Mouse (Mus musculus): ENCODE data around the gene Gdf3. TPM values are rescaled to one million over a fixed set of nuclear protein-coding genes. Genes with fewer than 3 reads are reported as not detected.

Gdf3 gene
- polyA plus RNA-seq, 1 experiment from 2014 or later, result 23.1 TPM

DNA sequence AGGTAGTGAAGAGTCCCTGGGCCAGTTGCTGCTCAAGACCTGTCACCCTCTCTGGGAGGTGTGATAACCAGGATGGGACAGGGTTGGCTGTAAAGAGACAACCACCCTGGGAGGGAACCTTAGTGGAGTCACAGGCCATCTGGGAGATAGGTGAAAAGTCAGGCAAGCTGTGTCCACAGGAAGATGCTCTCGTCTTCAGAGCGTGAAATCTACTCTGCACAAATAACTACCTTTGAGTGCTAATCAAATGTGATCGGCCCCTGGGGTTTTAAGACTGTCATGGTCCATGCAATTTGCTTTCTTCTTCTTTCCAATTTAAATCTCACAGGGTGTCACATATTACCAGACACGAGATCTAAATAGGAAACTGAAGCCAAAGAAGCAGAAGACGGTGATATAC lies 40.8 kb downstream of the Gdf3 start:
- Histone ChIP-seq H3K4me3 (ENCODE audit: inconsistent target) (no peak overlapping the region), H3K27ac (peak overlapping the region; percentile 95), H3K79me2 (ENCODE audit: inconsistent target) (no peaks in the 10 kb centered on the region), H3K36me3 (ENCODE audit: inconsistent target) (no peaks in the 10 kb centered on the region)
- 92% methylated on average over 5 of the region's 5 CpGs for WGBS (ENCODE audit: missing documents)

DNA sequence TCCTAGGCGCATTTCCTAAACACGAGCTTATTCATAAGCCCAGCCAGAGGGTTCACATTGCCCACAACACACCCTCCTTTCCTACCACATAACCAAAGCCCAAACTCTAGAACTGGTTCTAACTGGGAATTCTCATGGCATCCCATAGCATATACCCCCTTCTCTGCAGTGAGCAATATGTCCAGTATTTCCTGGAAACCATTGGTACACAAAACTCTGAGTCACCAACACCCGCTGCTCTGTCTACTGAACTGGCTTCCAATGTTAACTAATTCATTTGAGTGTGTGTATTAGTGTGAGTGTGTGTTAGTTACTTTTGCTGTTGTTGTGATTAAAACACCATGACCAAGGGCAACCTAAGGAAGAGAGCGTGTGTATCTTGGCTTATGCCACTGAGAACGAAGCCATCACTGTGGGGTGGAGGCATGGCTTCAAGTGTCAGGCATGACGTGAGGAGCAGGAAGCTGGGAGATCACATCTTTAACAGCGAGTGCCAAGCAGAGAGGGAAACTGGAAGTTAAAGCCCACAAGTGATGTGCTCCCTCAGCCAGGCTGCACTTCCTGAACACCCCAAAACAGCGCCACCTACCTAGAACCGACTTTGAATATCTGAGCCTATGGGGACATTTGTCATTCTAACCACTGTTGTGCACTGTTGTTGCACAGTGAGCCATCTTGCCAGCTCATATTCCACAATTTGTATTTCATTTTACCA lies 44.7 kb downstream of the Gdf3 start:
- Histone ChIP-seq H3K27ac (no peak overlapping the region), H3K4me3 (ENCODE audit: inconsistent target) (no peak overlapping the region), H3K79me2 (ENCODE audit: inconsistent target) (no peaks in the 10 kb centered on the region), H3K36me3 (ENCODE audit: inconsistent target) (no peaks in the 10 kb centered on the region)
- 86% methylated on average over 9 of the region's 9 CpGs for WGBS (ENCODE audit: missing documents)

DNA sequence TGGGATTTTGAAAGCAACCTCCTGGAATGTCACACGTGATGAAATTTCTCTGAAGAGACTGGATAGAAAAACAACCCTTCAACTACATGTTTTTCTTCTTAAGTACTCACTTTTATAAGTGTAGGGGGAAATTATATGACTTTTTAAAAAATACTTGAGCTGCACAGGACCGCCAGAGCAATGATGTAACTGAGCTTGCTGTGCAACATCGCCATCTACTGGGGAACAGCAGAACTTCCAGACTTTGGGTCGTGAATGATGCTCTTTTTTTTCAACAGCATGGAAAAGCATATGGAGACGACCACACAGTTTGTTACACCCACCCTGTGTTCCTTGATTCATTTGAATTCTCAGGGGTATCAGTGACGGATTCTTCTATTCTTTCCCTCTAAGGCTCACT lies 47.4 kb downstream of the Gdf3 start:
- WGBS (ENCODE audit: missing documents), result 8% methylated on average over 6 of the region's 6 CpGs
- Histone ChIP-seq H3K27ac (no peak overlapping the region), H3K36me3 (ENCODE audit: inconsistent target) (no peaks in the 10 kb centered on the region), H3K79me2 (ENCODE audit: inconsistent target) (no peaks in the 10 kb centered on the region), H3K4me3 (ENCODE audit: inconsistent target) (no peak overlapping the region)

DNA sequence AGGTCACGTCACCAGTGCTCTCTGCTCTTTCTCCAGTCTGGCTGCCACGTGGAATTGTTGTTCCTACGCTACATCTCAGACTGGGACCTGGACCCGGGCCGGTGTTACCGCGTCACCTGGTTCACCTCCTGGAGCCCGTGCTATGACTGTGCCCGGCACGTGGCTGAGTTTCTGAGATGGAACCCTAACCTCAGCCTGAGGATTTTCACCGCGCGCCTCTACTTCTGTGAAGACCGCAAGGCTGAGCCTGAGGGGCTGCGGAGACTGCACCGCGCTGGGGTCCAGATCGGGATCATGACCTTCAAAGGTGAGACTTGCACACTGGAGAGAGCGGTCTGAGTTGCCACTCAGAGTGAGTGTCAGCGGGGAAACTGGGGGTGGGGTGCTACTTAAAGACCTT lies 48.9 kb downstream of the Gdf3 start:
- Histone ChIP-seq H3K4me3 (ENCODE audit: inconsistent target) (no peak overlapping the region), H3K36me3 (ENCODE audit: inconsistent target) (no peaks in the 10 kb centered on the region), H3K27ac (no peak overlapping the region), H3K79me2 (ENCODE audit: inconsistent target) (no peaks in the 10 kb centered on the region)
- 85% methylated on average over 20 of the region's 20 CpGs for WGBS (ENCODE audit: missing documents)

DNA sequence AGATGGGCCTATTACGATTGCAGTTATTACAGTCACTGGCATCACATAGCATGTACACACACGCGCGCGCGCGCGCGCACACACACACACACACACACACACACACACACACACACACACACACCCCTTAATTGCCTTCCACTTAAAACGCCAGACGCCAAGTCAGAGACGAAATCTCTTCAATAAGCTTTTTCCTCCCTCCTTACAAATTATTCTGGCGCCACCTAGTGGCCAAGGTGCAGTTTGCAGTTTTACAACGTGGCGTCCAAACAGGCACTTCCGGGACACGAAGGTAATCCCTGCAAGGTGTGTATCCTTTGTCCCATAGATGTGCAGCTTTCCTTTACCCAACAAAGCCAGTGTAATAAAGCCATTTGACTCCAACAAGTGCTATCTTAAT lies 49.5 kb downstream of the Gdf3 start:
- Histone ChIP-seq H3K79me2 (ENCODE audit: inconsistent target) (no peaks in the 10 kb centered on the region), H3K27ac (no peak overlapping the region), H3K36me3 (ENCODE audit: inconsistent target) (no peaks in the 10 kb centered on the region), H3K4me3 (ENCODE audit: inconsistent target) (no peak overlapping the region)
- 5% methylated on average over 12 of the region's 17 CpGs for WGBS (ENCODE audit: missing documents)

DNA sequence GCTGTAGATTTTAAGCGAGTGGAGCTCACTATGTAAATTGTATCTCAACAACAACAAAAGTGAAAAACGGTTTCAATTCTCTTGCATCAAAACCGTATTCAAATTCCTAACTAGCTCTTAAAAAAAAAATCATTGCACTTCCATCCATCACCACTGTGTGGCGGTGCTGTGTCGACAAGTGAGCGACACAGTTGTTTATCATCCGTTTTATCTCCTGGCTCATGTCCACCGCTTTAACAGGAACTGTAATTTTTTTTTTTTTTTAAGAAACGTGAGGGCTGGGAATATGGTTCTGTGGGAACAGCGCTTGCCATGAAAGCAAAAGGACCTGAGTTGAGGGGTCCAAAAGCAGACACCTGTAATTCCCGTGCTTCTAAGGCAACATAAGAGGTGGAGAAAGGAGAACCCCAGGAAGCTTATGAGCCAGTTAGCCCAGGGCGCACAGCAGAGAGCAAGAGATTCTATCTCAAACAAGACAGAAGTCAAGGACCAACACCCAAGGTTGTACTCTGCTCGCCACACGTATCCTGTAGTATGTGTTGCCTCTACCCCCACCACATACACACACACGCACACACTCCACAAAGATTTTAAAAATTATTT lies 52.8 kb downstream of the Gdf3 start:
- H3K79me2 ChIP-seq (ENCODE audit: inconsistent target), result no peaks in the 10 kb centered on the region
- no peaks in the 10 kb centered on the region for H3K36me3 ChIP-seq (ENCODE audit: inconsistent target)
- H3K4me3 ChIP-seq (ENCODE audit: inconsistent target), result no peak overlapping the region
- H3K27ac ChIP-seq, result no peak overlapping the region
- WGBS (ENCODE audit: missing documents), result 11% methylated on average over 14 of the region's 15 CpGs

Other genes starting within 250 kb of the Gdf3 start
- not detected in 3 replicates for gene Rimklb, start 111.3 kb downstream of the Gdf3 start, polyA plus RNA-seq (2018)
- gene Mfap5, start 104.2 kb downstream of the Gdf3 start, polyA plus RNA-seq (2018), result not detected in 3 replicates
- 0.13 TPM in 1 of 3 replicates, not detected in the others for gene Aicda, start 56.3 kb downstream of the Gdf3 start, polyA plus RNA-seq (2018)
- gene Apobec1, start 7.6 kb downstream of the Gdf3 start, polyA plus RNA-seq (2018), result 444 to 687 TPM (median 596 TPM) in 3 replicates
- gene Dppa3, start 16.3 kb upstream of the Gdf3 start, polyA plus RNA-seq (2018), result 1.3 to 3.4 TPM (median 1.4 TPM) in 3 replicates
- not detected in 3 replicates for gene Nanog, start 97.4 kb upstream of the Gdf3 start, polyA plus RNA-seq (2018)
- 2.4 to 6.9 TPM (median 3.4 TPM) in 3 replicates for gene Slc2a3, start 191.6 kb upstream of the Gdf3 start, polyA plus RNA-seq (2018)
- 12.2 to 18.5 TPM (median 15.1 TPM) in 3 replicates for gene Foxj2, start 209.8 kb upstream of the Gdf3 start, polyA plus RNA-seq (2018)
- 541 to 857 TPM (median 783 TPM) in 3 replicates for gene C3ar1, start 246.1 kb upstream of the Gdf3 start, polyA plus RNA-seq (2018)

Data from macrophage (primary cell).